Mouse (Mus musculus) bone marrow macrophage, adult 2 months (primary cell): ENCODE measurements at regions not wholly inside any gene's neighbourhood (a gene's known extent, or its start where the extent isn't known, plus 50 kb on each side); places are given as distances from the start of the nearest gene placed in this dataset.

ENCODE experiments used
- CTCF ChIP-seq: IDR thresholded peaks from 2 replicates; pipeline ENCODE4 v1.5.1; 2012; ENCODE audit warnings: low read depth, mild to moderate bottlenecking, low read length, moderate library complexity
- POLR2A ChIP-seq: IDR thresholded peaks from 2 replicates; pipeline ENCODE4 v1.6.1; 2012; ENCODE audit warnings: mild to moderate bottlenecking, low read depth, low read length, borderline replicate concordance

GRCm38 (mm10) chr13:97483681-97484080 lies 242.8 kb downstream of the Enc1 start:
- TF ChIP-seq CTCF: no peak
- no peak for TF ChIP-seq POLR2A
